Mouse (Mus musculus) thymus, adult 2 months (tissue): ENCODE results near the gene Abhd12.

Experiments
- CTCF ChIP-seq: fragments of 200-500 bp; IDR thresholded peaks from 2 replicates; pipeline ENCODE4 v1.5.1; 2012; ENCODE audit warnings: mild to moderate bottlenecking, control low read depth, low read length, moderate library complexity, borderline replicate concordance; ENCODE audit not compliant: control insufficient read depth, poor library complexity, insufficient read depth; ENCODE audit errors: extremely low read depth
- POLR2A ChIP-seq: fragments of 200-500 bp; IDR thresholded peaks from 2 replicates; pipeline ENCODE4 v1.6.1; 2012; ENCODE audit warnings: mild to moderate bottlenecking, low read length, control low read depth, moderate library complexity; ENCODE audit not compliant: control insufficient read depth, poor library complexity, insufficient read depth; ENCODE audit errors: extremely low read depth

DNA sequence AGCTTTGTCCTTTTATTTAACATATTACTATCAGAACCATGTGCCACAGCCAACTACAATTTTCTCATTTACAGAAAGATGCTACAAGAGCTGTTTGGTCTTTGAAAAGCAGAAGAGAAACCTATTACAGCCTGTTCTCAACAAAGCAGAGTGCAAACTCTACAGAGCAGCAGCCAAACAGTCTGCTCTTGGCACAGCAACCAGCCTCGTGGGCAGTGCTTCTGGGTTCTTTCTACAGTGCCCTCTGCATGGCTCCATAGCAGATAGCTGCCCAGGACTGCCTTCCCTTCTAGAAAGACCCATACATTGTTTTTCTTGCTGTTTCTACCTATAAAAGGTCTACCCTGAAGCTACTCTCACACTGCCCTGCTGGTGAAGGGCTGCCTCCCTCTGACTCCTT is 59.7 kb downstream of the Abhd12 start:
- no peak for TF ChIP-seq CTCF
- TF ChIP-seq POLR2A = no peak
